Mouse (Mus musculus) CH12.LX (cell line): ENCODE measurements around the gene Tspan15. TPM values are rescaled to one million over a fixed set of nuclear protein-coding genes. Genes with fewer than 3 reads are reported as not detected.

Source experiments
- DNase-seq: peaks from one replicate; pipeline ENCODE4 v3.0.0-alpha.2; 2013; ENCODE audit errors: extremely low read depth
- H3K27ac ChIP-seq: 2 replicates; pipeline ENCODE4 v1.5.1; 2012; ENCODE audit warnings: low read depth, mild to moderate bottlenecking, control low read depth, moderate library complexity; ENCODE audit not compliant: insufficient read depth
- H3K27me3 ChIP-seq: replicated peaks from 2 replicates; pipeline ENCODE3; 2012; ENCODE audit warnings: inconsistent platforms
- H3K36me3 ChIP-seq, 2 experiments: replicated peaks in 1 of 2; 2 replicates each; pipeline versions ENCODE3 to v1.6.1; 2012; ENCODE audit warnings: inconsistent platforms in 1 of 2, low read length in 1 of 2, mild to moderate bottlenecking in 1 of 2, mixed read lengths in 1 of 2, moderate library complexity in 1 of 2; ENCODE audit not compliant: control insufficient read depth in 1 of 2, insufficient read depth in 1 of 2
- H3K4me1 ChIP-seq, 2 experiments: 2 replicates each; pipeline ENCODE4 v1.6.1; 2012; ENCODE audit warnings: inconsistent platforms in 1 of 2, moderate library complexity in 1 of 2; ENCODE audit not compliant: insufficient read depth in 2 of 2, control insufficient read depth in 1 of 2
- H3K4me2 ChIP-seq: 2 replicates; pipeline ENCODE4 v1.6.1; 2012; ENCODE audit warnings: low read depth, mild to moderate bottlenecking, control low read depth; ENCODE audit not compliant: poor library complexity, insufficient read depth, severe bottlenecking
- H3K4me3 ChIP-seq, 3 experiments: fragments of 150-350 bp in 1 of 3; sonication (generic) in 1 of 3; replicated peaks in 1 of 3; 2 replicates each; pipeline versions ENCODE3 to v1.5.1; 2011 to 2012; ENCODE audit warnings: low read depth in 2 of 3, low read length in 2 of 3, mild to moderate bottlenecking in 2 of 3, moderate library complexity in 2 of 3, control low read depth in 1 of 3, improper control_type of control experiment in 1 of 3, inconsistent platforms in 1 of 3, mixed read lengths in 1 of 3; ENCODE audit not compliant: poor library complexity in 1 of 3
- H3K79me2 ChIP-seq: replicated peaks from 2 replicates; pipeline ENCODE4 v1.6.1; 2012; ENCODE audit warnings: mild to moderate bottlenecking, moderate library complexity; ENCODE audit not compliant: control insufficient read depth, poor library complexity, insufficient read depth, severe bottlenecking; ENCODE audit errors: extremely low read depth
- H3K9ac ChIP-seq: 2 replicates; pipeline ENCODE4 v1.6.1; 2012; ENCODE audit warnings: low read depth, mild to moderate bottlenecking, control low read depth, moderate library complexity; ENCODE audit not compliant: insufficient read depth
- H3K9me3 ChIP-seq: replicated peaks from 2 replicates; pipeline ENCODE3; 2012; ENCODE audit warnings: low read length, inconsistent platforms, mixed read lengths
- BHLHE40 ChIP-seq: IDR thresholded peaks from 2 replicates; pipeline ENCODE4 v1.6.1; 2011; ENCODE audit warnings: mild to moderate bottlenecking, low read depth, low read length, improper control_type of control experiment
- CHD2 ChIP-seq: IDR thresholded peaks from 2 replicates; pipeline ENCODE4 v1.6.1; 2011; ENCODE audit warnings: low read length, improper control_type of control experiment
- CTCF ChIP-seq, 2 experiments: IDR thresholded peaks in 1 of 2; conservative IDR thresholded peaks in 1 of 2; 2 replicates each; pipeline ENCODE4 v1.5.1; 2011 to 2012; ENCODE audit warnings: low read depth in 2 of 2, low read length in 2 of 2, improper control_type of control experiment in 1 of 2, inconsistent platforms in 1 of 2, mild to moderate bottlenecking in 1 of 2, moderate library complexity in 1 of 2
- E2F4 ChIP-seq: IDR thresholded peaks from 2 replicates; pipeline ENCODE4 v1.6.1; 2011; ENCODE audit warnings: low read depth, low read length, improper control_type of control experiment; ENCODE audit not compliant: insufficient replicate concordance
- ETS1 ChIP-seq: conservative IDR thresholded peaks from 2 replicates; pipeline ENCODE4 v1.6.1; 2012; ENCODE audit warnings: low read depth, mild to moderate bottlenecking, inconsistent platforms, low read length, improper control_type of control experiment, moderate library complexity
- GABPA ChIP-seq: IDR thresholded peaks from 2 replicates; pipeline ENCODE4 v1.6.1; 2012; ENCODE audit warnings: low read depth, low read length, improper control_type of control experiment, inconsistent platforms; ENCODE audit not compliant: insufficient replicate concordance
- HCFC1 ChIP-seq: IDR thresholded peaks from 2 replicates; pipeline ENCODE4 v1.6.1; 2012; ENCODE audit warnings: low read depth, mild to moderate bottlenecking, inconsistent platforms, low read length, improper control_type of control experiment
- JUN ChIP-seq: IDR thresholded peaks from 2 replicates; pipeline ENCODE4 v1.6.1; 2011; ENCODE audit warnings: low read depth, mild to moderate bottlenecking, low read length, improper control_type of control experiment, moderate library complexity; ENCODE audit not compliant: insufficient read depth
- JUND ChIP-seq: conservative IDR thresholded peaks from 2 replicates; pipeline ENCODE4 v1.6.1; 2011; ENCODE audit warnings: low read depth, low read length, improper control_type of control experiment
- MAX ChIP-seq: IDR thresholded peaks from 2 replicates; pipeline ENCODE4 v1.6.1; 2011; ENCODE audit warnings: low read length, improper control_type of control experiment
- MAZ ChIP-seq: IDR thresholded peaks from 2 replicates; pipeline ENCODE4 v1.6.1; 2012; ENCODE audit warnings: low read depth, mild to moderate bottlenecking, inconsistent platforms, low read length, improper control_type of control experiment, moderate library complexity
- MEF2A ChIP-seq: IDR thresholded peaks from 2 replicates; pipeline ENCODE4 v1.6.1; 2014; ENCODE audit warnings: low read depth, mild to moderate bottlenecking, inconsistent platforms, low read length, improper control_type of control experiment, borderline replicate concordance
- MXI1 ChIP-seq: IDR thresholded peaks from 2 replicates; pipeline ENCODE4 v1.6.1; 2011; ENCODE audit warnings: mild to moderate bottlenecking, low read depth, low read length, improper control_type of control experiment
- NRF1 ChIP-seq: IDR thresholded peaks from 2 replicates; pipeline ENCODE4 v1.6.1; 2014; ENCODE audit warnings: low read depth, mild to moderate bottlenecking, inconsistent platforms, low read length, improper control_type of control experiment, moderate library complexity
- POLR2A ChIP-seq: IDR thresholded peaks from 2 replicates; pipeline ENCODE4 v1.6.1; 2011; ENCODE audit warnings: low read depth, mild to moderate bottlenecking, improper control_type of control experiment, low read length
- POLR2AphosphoS2 ChIP-seq: IDR thresholded peaks from 2 replicates; pipeline ENCODE4 v1.6.1; 2011; ENCODE audit warnings: low read depth, low read length, improper control_type of control experiment
- RAD21 ChIP-seq: IDR thresholded peaks from 2 replicates; pipeline ENCODE4 v1.6.1; 2011; ENCODE audit warnings: low read depth, mild to moderate bottlenecking, low read length, improper control_type of control experiment, moderate library complexity
- RCOR1 ChIP-seq: conservative IDR thresholded peaks from 2 replicates; pipeline ENCODE4 v1.6.1; 2012; ENCODE audit warnings: low read depth, mild to moderate bottlenecking, inconsistent platforms, low read length, improper control_type of control experiment
- SIN3A ChIP-seq: IDR thresholded peaks from 2 replicates; pipeline ENCODE4 v1.6.1; 2012; ENCODE audit warnings: low read length, improper control_type of control experiment, inconsistent platforms
- TBP ChIP-seq: conservative IDR thresholded peaks from 2 replicates; pipeline ENCODE4 v1.6.1; 2011; ENCODE audit warnings: low read depth, low read length, improper control_type of control experiment
- TCF12 ChIP-seq: IDR thresholded peaks from 2 replicates; pipeline ENCODE4 v1.6.1; 2014; ENCODE audit warnings: low read depth, mild to moderate bottlenecking, inconsistent platforms, low read length, improper control_type of control experiment
- USF1 ChIP-seq: IDR thresholded peaks from 2 replicates; pipeline ENCODE4 v1.6.1; 2014; ENCODE audit warnings: low read depth, mild to moderate bottlenecking, inconsistent platforms, low read length, improper control_type of control experiment
- USF2 ChIP-seq: conservative IDR thresholded peaks from 2 replicates; pipeline ENCODE4 v1.6.1; 2011; ENCODE audit warnings: low read depth, low read length, improper control_type of control experiment
- ZC3H11A ChIP-seq: IDR thresholded peaks from 2 replicates; pipeline ENCODE4 v1.6.1; 2012; ENCODE audit warnings: low read depth, mild to moderate bottlenecking, inconsistent platforms, low read length, improper control_type of control experiment
- ZKSCAN1 ChIP-seq: IDR thresholded peaks from 2 replicates; pipeline ENCODE4 v1.6.1; 2012; ENCODE audit warnings: low read depth, inconsistent platforms, low read length, improper control_type of control experiment, borderline replicate concordance
- ZNF384 ChIP-seq: IDR thresholded peaks from 2 replicates; pipeline ENCODE4 v1.6.1; 2012; ENCODE audit warnings: low read depth, low read length, improper control_type of control experiment, inconsistent platforms
- dilution Hi-C: fragments of 300-500 bp; cut with MboI; formaldehyde crosslinking; loops from 2 replicates; pipeline ENCODE4 v1.14.3; 2020; ENCODE audit warnings: low sequenced_read_pairs; ENCODE audit not compliant: extremely low pct_unique_long_range_greater_than_20kb, extremely low pct_ligation_motif_present
- in situ Hi-C: fragments of 300-500 bp; cut with MboI; formaldehyde crosslinking; loops from 3 replicates; pipeline ENCODE4 v1.14.3; 2019; ENCODE audit warnings: low sequenced_read_pairs, low pct_ligation_motif_present, low pct_unique_long_range_greater_than_20kb, mixed read lengths
- polyA plus RNA-seq: library from polyadenylated mRNA; unstranded; fragments of >175 nt; gene quantifications from 2 replicates; pipeline ENCODE4 v1.2.1, GENCODE M21; 2012; ENCODE audit warnings: low read depth; ENCODE audit not compliant: insufficient read length
- total RNA-seq, 2 experiments: library from RNA; depleted of rRNA; stranded (reverse); fragments of 300-350 nt in 1 of 2; fragments of >200 nt in 1 of 2; gene quantifications; 2 replicates each; pipeline ENCODE4 v1.2.3; 2012 to 2014

The Tspan15 gene
- total and polyA plus RNA-seq, 3 experiments: 0.12 to 0.30 TPM; not detected in 1

DNA sequence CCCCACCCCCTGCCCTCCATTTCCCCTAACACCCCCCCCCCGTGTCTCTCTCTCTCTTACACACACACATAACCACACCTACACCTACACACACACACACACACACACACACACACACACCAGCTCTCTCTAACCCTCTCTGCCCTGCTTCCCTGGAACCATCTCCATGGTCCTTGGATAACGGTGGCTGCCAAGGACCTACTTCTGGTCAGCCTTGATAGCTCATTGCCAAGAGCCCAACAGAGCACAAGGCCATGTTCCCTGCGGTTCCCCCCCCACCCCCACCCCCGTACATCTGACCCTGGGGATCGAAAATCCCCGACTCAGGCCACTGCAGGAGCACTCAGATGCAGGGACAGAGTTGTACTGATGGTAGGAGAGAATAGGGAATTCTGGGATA, 19.7 kb downstream of the Tspan15 start:
- no peak for TF ChIP-seq POLR2AphosphoS2
- TF ChIP-seq TCF12: no peak
- TF ChIP-seq USF1: no peak
- no peak for TF ChIP-seq BHLHE40
- no peak for TF ChIP-seq CTCF (conservative IDR thresholded peaks at IDR 0.05 in 1 of 2, IDR thresholded peaks at IDR 0.05 in 1 of 2; ENCODE audit: low read depth in 2 of 2, low read length in 2 of 2)
- TF ChIP-seq MAZ: no peak
- no peak for TF ChIP-seq JUN
- no peak for TF ChIP-seq TBP
- no peak for TF ChIP-seq RAD21
- TF ChIP-seq JUND: no peak
- no peak for TF ChIP-seq ETS1
- TF ChIP-seq ZKSCAN1: no peak
- TF ChIP-seq USF2: no peak
- TF ChIP-seq MAX: no peak
- no peak for TF ChIP-seq MEF2A
- no peak for TF ChIP-seq ZC3H11A
- no peak for TF ChIP-seq NRF1
- no peak for TF ChIP-seq ZNF384
- TF ChIP-seq GABPA: no peak
- no peak for TF ChIP-seq CHD2
- Histone ChIP-seq H3K4me3 (no peak overlapping the region), H3K9ac (no peak overlapping the region), H3K4me2 (no peak overlapping the region), H3K4me1 (peaks cover 9 to 14% of the 10 kb centered on the region in 2 experiments; a peak in 3 of 4 replicates), H3K27ac (no peak overlapping the region), H3K9me3 (peaks cover 8% of the 10 kb centered on the region), H3K27me3 (peaks cover 39% of the 10 kb centered on the region), H3K36me3 (no peaks in the 10 kb centered on the region), H3K79me2 (no peaks in the 10 kb centered on the region)
- dilution Hi-C loops: no loop called here
- no peak for DNase-seq
- in situ Hi-C loops: no loop called here

DNA sequence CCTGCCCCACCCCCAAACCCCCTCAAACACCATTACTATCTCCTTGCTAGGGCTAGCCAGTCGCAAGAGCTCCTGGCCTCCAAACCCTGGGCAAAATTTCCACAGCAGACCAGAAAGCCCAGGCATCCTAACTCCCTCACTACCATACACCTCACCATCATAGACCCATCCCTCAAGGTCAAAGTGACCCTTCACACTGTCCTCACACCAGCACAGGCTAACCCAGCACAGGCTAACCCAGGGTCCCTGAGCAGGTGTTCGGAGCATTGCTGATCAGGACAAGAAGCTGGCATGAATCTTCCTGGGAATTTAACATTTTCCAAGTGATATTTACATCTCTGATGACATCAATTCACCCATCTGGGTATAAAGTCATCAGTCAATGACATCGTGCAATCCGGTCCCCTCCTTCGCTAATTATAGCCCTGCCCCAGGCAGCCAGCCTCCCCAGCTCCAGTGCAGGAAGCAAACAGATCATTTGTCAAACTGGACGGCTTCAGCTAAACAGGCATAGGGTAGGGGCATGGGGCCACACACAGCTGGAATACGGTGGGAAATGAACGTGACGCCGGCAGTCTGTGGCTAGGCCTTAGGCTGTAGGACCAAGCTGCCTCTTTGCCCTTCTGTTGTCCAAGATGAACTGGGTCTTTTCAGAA, 22.7 kb downstream of the Tspan15 start:
- peaks cover 9 to 10% of the 10 kb centered on the region in 2 experiments; a peak in 3 of 4 replicates for H3K4me1 ChIP-seq
- DNase-seq: no peak
- no peak overlapping the region for H3K27ac ChIP-seq
- H3K79me2 ChIP-seq: no peaks in the 10 kb centered on the region
- peaks cover 8% of the 10 kb centered on the region for H3K9me3 ChIP-seq
- H3K4me3 ChIP-seq: no peak overlapping the region
- no peak overlapping the region for H3K9ac ChIP-seq
- H3K4me2 ChIP-seq: no peak overlapping the region
- in situ Hi-C loops: no loop called here
- TF ChIP-seq BHLHE40: no peak
- no peak for TF ChIP-seq HCFC1
- TF ChIP-seq RAD21: no peak
- no peak for TF ChIP-seq POLR2A
- TF ChIP-seq POLR2AphosphoS2: no peak
- no peak for TF ChIP-seq MXI1
- TF ChIP-seq SIN3A: no peak
- TF ChIP-seq JUND: no peak
- no peak for TF ChIP-seq ETS1
- TF ChIP-seq MEF2A: no peak
- no peak for TF ChIP-seq E2F4
- TF ChIP-seq MAZ: no peak
- no peak for TF ChIP-seq RCOR1
- dilution Hi-C loops: no loop called here
- peaks cover 61% of the 10 kb centered on the region for H3K27me3 ChIP-seq
- no peaks in the 10 kb centered on the region for H3K36me3 ChIP-seq
